Mouse (Mus musculus) heart, postnatal 36 days (tissue): Measurements from ENCODE around the gene Tbcb. TPM values are rescaled to one million over a fixed set of nuclear protein-coding genes. Genes with fewer than 3 reads are reported as not detected.
A peak's percentile ranks its signal among the peaks of the same experiment; 100 is the strongest.
"Not testable (repeated sequence)": the region's sequence is repeated elsewhere in the genome, so short reads cannot be mapped to it uniquely, and the experiment has no call there.

Experiments
- DNase-seq, 2 experiments: peaks; one replicate each; pipeline ENCODE4 v3.0.0; 2021 to 2022
- intact Hi-C: fragments of 180-260 bp; cut with DNase I; formaldehyde crosslinking; loops from one replicate; pipeline ENCODE4 v1.15.1; 2025
- total RNA-seq, 2 experiments: library from RNA; stranded (reverse); gene quantifications; 2 replicates each; pipeline ENCODE4 v1.2.3; 2021

The Tbcb gene
- total RNA-seq, 2 experiments from 2014 or later, result 58.8 to 61.7 TPM

GRCm38 (mm10) chr7:30224206-30224605 lies 7.9 kb downstream of the Tbcb start:
- intact Hi-C loops, result no loop called here
- DNase-seq, result no peak

- DNase-seq, result no peak
- intact Hi-C loops, result no loop called here
These were observed 9.9 kb downstream of the Tbcb start for GRCm38 (mm10) chr7:30222205-30222604.

DNA sequence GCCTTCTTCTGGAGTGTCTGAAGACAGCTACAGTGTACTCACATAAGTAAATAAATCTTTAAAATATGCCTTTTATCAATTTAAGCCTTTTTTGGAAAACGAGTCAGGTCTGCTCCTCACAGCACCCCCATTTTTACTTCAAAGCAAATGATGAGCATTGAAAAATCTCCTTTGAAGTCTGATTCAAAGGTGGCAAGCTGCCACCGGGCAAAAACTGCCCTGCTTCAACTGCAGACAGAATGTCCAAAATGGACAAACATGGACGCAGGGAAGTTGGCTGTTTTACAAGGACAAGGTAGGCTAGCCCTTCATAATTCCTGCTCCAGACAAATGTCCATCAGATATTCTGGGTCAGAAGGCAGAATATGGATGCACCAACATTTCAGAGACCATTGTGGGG lies 10.6 kb downstream of the Tbcb start:
- DNase-seq, result no peak
- intact Hi-C loops, result no loop called here

DNA sequence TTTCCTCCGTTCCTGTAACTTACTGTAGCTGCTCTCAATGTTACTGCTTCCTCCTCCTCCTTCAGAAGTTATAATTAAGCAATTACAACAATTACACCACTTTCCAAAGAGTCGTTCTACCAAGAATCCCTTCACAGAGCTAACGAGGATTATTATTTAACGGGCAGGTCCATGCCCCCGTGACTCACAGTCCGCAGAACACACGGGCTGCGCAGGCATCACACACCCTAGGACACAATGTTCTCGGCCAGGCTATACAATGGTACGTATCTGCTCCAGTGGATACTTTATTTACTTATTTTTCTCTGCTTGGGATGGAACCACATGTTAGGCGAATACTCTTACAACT lies 12.1 kb downstream of the Tbcb start:
- DNase-seq, result no peak
- intact Hi-C loops, result no loop called here

- DNase-seq, result peak; percentile 47 to 67
- intact Hi-C loops, result loop anchor here (5.0 kb wide), 1 partner anchor 37 kb away; the partner anchor contains the start of gene Cox7a1
These were observed 12.6 kb downstream of the Tbcb start for GRCm38 (mm10) chr7:30219293-30220007.

GRCm38 (mm10) chr7:30217277-30217676 lies 14.8 kb downstream of the Tbcb start:
- intact Hi-C loops, result loop anchor here (5.0 kb wide), 1 partner anchor 35 kb away; the partner anchor contains the start of gene Cox7a1
- DNase-seq, result no peak

GRCm38 (mm10) chr7:30216723-30217151 lies 15.3 kb downstream of the Tbcb start:
- intact Hi-C loops, result loop anchor here (5.0 kb wide), 1 partner anchor 34 kb away; the partner anchor contains the start of gene Cox7a1
- DNase-seq, result peak; percentile 77 to 87

DNA sequence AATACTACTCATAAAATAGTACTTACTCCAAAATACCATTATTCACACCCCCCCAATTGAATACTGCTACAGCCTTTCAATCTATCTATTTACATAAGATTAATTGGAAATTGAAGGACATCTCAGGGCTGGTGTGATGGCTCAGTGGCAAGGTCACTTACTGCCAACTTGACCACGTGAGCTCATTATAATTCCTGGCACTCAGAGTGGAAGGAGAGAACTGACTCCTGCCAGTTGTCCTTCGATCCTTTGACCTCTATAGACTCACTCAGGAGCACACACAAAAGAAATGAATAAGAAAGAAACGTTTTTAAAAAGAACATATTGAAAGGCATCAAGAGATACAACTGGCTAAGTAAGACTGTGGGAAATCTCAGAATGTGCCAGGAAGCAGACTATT lies 16.2 kb downstream of the Tbcb start:
- intact Hi-C loops, result loop anchor here (5.0 kb wide), 1 partner anchor 34 kb away; the partner anchor contains the start of gene Cox7a1
- no peak for DNase-seq

DNA sequence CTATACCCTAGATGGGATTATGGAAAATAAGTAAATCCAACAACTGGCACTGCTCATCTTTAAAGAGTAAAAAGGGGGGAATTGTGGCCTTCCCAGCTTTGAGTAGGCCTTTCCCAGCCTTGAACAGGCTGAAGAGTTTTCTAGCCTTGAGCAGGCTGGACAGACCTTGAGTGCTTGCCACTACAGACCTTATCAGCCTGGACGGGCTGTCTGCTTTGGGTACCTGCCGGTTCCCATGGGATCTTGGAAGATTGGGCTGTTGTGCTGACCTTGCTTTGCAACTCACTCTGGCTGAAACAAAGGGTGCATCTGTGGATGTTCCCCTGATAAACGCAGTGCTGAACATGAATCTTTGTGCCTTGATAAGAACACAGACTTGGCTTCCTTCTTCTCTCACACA lies 18.2 kb downstream of the Tbcb start:
- intact Hi-C loops, result no loop called here

GRCm38 (mm10) chr7:30211025-30211424 lies 21.0 kb downstream of the Tbcb start:
- no peak for DNase-seq
- intact Hi-C loops, result no loop called here

More for the DNA sequence above, 18.2 kb downstream of the Tbcb start:
- DNase-seq, result no peak

- intact Hi-C loops, DNase-seq: not testable (repeated sequence)
These were observed 25.7 kb downstream of the Tbcb start for GRCm38 (mm10) chr7:30206364-30206763.

GRCm38 (mm10) chr7:30205383-30205782 lies 26.7 kb downstream of the Tbcb start:
- intact Hi-C loops, result loop anchor here (1.0 kb wide), 1 partner anchor 24 kb away; no protein-coding TSS in a partner anchor
- peak; percentile 67 to 76 for DNase-seq

GRCm38 (mm10) chr7:30204380-30204779 lies 27.7 kb downstream of the Tbcb start:
- intact Hi-C loops, result no loop called here
- no peak for DNase-seq

DNA sequence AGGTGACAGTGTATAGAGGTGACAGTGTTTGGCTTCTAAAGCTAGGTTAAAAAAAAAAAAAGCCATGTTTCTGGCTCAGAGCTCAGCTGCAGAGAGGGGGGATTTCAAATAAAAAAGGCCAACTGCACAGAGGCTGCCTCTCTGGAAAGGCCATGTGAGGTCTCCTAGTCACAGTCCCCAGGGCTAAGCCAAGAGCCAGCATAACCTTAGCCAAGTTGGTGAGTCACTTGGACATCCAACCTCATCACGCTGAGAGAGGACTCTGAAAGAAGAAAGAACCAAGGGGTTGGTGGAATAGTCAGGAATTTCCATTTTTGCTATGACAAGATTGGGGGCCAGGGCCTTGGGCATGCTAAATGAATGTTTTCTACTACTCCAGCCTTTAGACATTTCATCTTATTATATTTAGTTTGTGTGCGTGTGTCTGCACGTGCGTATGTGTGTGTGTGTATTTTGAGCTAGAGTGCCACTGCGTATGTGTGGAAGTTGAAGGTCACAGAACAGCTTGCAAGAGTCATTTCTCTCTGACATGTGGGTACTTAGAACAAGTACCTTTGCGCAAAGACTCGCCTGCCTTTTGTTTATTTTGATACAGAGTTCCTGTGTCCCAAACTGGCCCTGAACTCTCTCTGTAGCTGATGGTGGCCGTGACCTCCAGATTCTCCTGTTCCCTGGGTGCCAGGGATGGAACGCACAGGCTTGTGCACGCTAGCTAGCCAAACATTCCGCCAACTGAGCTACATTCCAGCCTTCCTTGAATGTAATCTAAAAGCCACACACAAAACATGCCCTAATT lies 29.0 kb downstream of the Tbcb start:
- intact Hi-C loops, result loop anchor here (2.0 kb wide), 1 partner anchor 190 kb away; no protein-coding TSS in a partner anchor
- DNase-seq, result peak; percentile 57 to 70

- intact Hi-C loops, DNase-seq: not testable (repeated sequence)
These were observed 31.4 kb downstream of the Tbcb start for GRCm38 (mm10) chr7:30200661-30201060.

DNA sequence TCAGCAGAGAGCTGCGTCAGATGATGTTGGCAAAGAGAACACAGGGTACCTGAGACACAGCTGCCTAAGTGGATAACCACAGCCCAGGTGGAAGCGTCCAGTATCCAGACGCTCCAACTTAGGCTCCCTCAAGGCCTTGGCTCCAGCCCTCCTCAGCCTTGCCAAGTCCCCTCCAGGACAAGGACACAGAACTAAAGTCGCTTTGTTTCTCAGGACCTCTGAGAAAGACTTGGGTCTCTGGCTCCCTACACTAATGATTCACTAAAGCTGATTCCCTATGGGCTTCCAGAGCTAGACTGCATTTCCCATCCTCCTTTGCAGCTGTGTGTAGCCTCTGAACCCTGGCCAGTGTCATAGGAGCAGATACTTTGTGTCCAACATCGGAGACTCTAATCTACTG lies 31.9 kb downstream of the Tbcb start:
- no peak for DNase-seq
- intact Hi-C loops, result no loop called here

DNA sequence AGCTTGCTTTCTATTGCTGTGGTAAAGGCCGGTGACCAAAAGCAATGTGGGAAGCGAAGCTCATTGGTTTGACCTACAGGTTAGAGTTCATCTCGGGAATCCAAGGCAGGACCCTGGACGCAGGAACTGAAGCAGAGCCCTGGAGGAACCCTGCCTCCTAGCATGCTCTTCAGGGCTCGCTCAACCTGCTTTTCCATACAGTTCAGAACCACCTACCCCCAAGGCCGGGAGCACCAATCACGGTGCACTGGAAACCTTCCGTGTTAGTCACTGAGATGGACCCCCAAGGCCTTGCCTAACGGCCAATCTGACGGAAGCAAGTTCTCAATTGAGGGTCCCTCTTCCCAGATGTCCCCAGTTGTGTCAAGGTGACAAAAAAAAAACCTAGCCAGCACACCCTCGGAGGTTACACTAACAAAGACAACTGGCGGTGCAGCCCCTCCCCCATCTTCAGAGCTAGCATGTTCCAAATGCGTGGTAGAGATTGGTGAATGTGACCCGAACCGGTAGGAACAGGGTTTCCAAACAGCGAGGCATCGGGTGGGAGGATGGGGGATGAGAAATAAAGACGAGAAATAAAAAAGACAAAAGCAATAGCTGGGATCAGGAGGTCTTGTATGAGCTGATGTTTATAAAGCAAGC lies 32.5 kb downstream of the Tbcb start:
- intact Hi-C loops, result no loop called here
- DNase-seq, result no peak

DNA sequence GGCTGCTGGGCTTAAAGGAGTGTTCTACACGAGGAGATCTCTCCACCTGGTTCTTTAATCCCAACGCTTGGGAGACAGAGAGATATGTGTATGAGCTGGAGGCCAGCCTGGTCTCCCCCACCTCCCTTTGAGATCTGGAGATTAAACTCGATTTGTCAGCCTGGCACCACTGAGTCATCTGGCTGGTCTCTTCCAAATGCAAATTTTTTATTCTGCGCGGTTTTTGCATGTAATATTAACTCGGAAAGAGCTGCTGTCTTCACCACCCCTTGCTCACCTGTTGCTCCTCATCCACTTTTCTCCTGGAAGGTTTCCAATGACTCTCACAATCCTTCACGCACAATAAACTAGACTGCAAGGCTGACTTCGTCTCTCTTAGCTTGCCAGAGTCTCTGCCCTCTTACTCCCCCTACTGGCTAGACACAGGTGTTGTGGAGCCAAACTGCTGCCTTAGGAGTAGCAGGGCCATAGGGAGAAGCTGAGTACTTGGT lies 33.5 kb downstream of the Tbcb start, which contains the start of gene Capns1:
Gene Capns1 (minus strand): TSS at position 331 of the 491 bp plus-strand sequence.
- peak; percentile 57 to 58 for DNase-seq
- intact Hi-C loops, result no loop called here

- intact Hi-C loops, result no loop called here
- DNase-seq, result no peak
These were observed 34.4 kb downstream of the Tbcb start for GRCm38 (mm10) chr7:30197592-30198129.

DNA sequence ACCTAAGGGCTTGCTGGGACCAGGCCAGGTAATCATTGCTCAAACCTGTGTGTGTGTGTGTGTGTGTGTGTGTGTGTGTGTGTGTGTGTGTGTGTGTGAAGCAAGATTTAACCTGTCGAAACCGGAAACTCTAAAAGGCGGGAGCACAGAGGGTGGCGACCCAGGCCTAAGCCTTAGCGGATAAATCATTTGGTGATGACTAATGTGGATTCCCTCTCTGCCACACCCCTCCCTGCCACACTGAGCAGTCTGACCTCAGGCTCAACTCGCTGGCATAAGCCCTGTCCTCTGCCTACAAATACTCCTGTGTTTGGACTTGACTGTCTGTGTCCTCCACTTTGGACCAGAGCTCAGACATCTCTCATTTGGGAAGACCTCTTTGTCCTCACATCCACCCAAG lies 35.9 kb downstream of the Tbcb start:
- intact Hi-C loops, result no loop called here
- DNase-seq, result no peak
